ENCODE assay signal across 24 mouse cellular contexts in genomic region chr19:27585566-27585965, GRCm38 (mm10).
"Had no signal": no experiment of that assay in that cellular context is flagged by ENCODE, and none has a peak within 500 bp of the region (broad histone marks: within the 10 kb centered on the region; RNA-seq: fewer than 3 reads in every experiment).

No protein-coding gene starts in this region.

- H3K36me3 ChIP-seq: heart, embryonic 10.5 days; heart, embryonic 13.5 days; heart, embryonic 15.5 days; hindbrain, embryonic 13.5 days; hindbrain, embryonic 15.5 days; kidney, embryonic 15.5 days; limb, embryonic 13.5 days; limb, embryonic 15.5 days had no signal

- H3K9me3 ChIP-seq: heart, embryonic 10.5 days; heart, embryonic 13.5 days; heart, embryonic 15.5 days; hindbrain, embryonic 13.5 days; hindbrain, embryonic 15.5 days; kidney, embryonic 15.5 days; limb, embryonic 13.5 days; limb, embryonic 15.5 days had no signal

- H3K9ac ChIP-seq: heart, embryonic 13.5 days; heart, embryonic 15.5 days; hindbrain, embryonic 13.5 days; hindbrain, embryonic 15.5 days; kidney, embryonic 15.5 days; limb, embryonic 13.5 days; limb, embryonic 15.5 days had no signal

- ATAC-seq: hindbrain, postnatal 0 days; intestine, embryonic 16.5 days had no signal

- DNase-seq: gastrocnemius, postnatal 14 days; gastrocnemius, postnatal 36 days; heart, adult 18-20 months; heart, postnatal 14 days; heart, postnatal 36 days; kidney, adult 11 months; kidney, adult 2 months; kidney, adult 9 months; kidney, postnatal 14 days; kidney, postnatal 36 days; layer of hippocampus, adult 9-11 months; layer of hippocampus, postnatal 36 days; left cerebral cortex, postnatal 4 days had no signal

- H3K4me3 ChIP-seq: heart, embryonic 10.5 days; heart, embryonic 13.5 days; heart, embryonic 15.5 days; hindbrain, embryonic 13.5 days; hindbrain, embryonic 15.5 days; kidney, embryonic 15.5 days; limb, embryonic 13.5 days; limb, embryonic 15.5 days had no signal

- H3K27ac ChIP-seq: heart, embryonic 10.5 days; heart, embryonic 13.5 days; heart, embryonic 15.5 days; hindbrain, embryonic 13.5 days; hindbrain, embryonic 15.5 days; hindbrain, postnatal 0 days; kidney, embryonic 15.5 days; kidney, postnatal 0 days; limb, embryonic 13.5 days; limb, embryonic 15.5 days had no signal

- H3K4me2 ChIP-seq: heart, embryonic 13.5 days; heart, embryonic 15.5 days; hindbrain, embryonic 13.5 days; hindbrain, embryonic 15.5 days; kidney, embryonic 15.5 days; limb, embryonic 13.5 days; limb, embryonic 15.5 days had no signal

- H3K27me3 ChIP-seq: heart, embryonic 13.5 days; heart, embryonic 15.5 days; hindbrain, embryonic 13.5 days; hindbrain, embryonic 15.5 days; kidney, embryonic 15.5 days; limb, embryonic 13.5 days; limb, embryonic 15.5 days had no signal
